ENCODE assay signal across 8 mouse cellular contexts in genomic region chr19:15924866-15925718, GRCm38 (mm10). TPM values are rescaled to one million over a fixed set of nuclear protein-coding genes. Genes with fewer than 3 reads are reported as not detected.
DNase-seq lines count a peak whose midpoint lies in the region; ATAC-seq lines count a peak whose summit lies in the region.

No protein-coding gene starts in this region.

- H3K4me2 ChIP-seq in intestine, embryonic 14.5 days (ENCODE audit: low read length): peak overlapping the region; percentile 91

- H3K4me1 ChIP-seq in intestine, embryonic 14.5 days (replicated peaks; ENCODE audit: control insufficient read depth, insufficient read depth, low read length): peaks cover 18% of the 10 kb centered on the region

- intact Hi-C loops in left cerebral cortex, postnatal 14 days (cut with DNase I): no loop called here

- H3K27me3 ChIP-seq in intestine, embryonic 14.5 days (replicated peaks; ENCODE audit: control insufficient read depth, insufficient read depth, low read length): no peaks in the 10 kb centered on the region

- H3K9ac ChIP-seq in intestine, embryonic 14.5 days (ENCODE audit: low read length): peak overlapping the region; percentile 55

- H3K4me3 ChIP-seq in intestine, embryonic 14.5 days (ENCODE audit: low read depth, low read length): peak overlapping the region; percentile 61

- H3K9me3 ChIP-seq in intestine, embryonic 14.5 days (ENCODE audit: control insufficient read depth, low read length): no peaks in the 10 kb centered on the region

- ATAC-seq in intestine, embryonic 14.5 days (replicated peaks; ENCODE audit: low FRiP score, low TSS enrichment, low read depth): peak; percentile 99
- ATAC-seq in megakaryocyte-erythroid progenitor cell, adult 5-6 weeks (replicated peaks; ENCODE audit: low FRiP score, low TSS enrichment, poor library complexity, severe bottlenecking): peak; percentile 97

- peak; percentile 85 for DNase-seq in adrenal gland, adult 8-10 months
- DNase-seq in embryo, embryonic 11 days: peak; percentile 95
- DNase-seq in gastrocnemius, postnatal 25 days: peak; percentile 86
- DNase-seq in intestine, embryonic 14.5 days (ENCODE audit: low spot score): peak; percentile 88
- DNase-seq in left cerebral cortex, postnatal 14 days (ENCODE audit: low spot score in 2 of 2): peak; percentile 90 to 93
- peak; percentile 84 for DNase-seq in right cerebral cortex, postnatal 14 days
- DNase-seq in urinary bladder, postnatal 4 days (ENCODE audit: low spot score in 2 of 2): peak; percentile 82 to 85

- H3K36me3 ChIP-seq in intestine, embryonic 14.5 days (ENCODE audit: control insufficient read depth, insufficient read depth, low read length): no peaks in the 10 kb centered on the region

- H3K27ac ChIP-seq in intestine, embryonic 14.5 days (ENCODE audit: low read depth): peak overlapping the region; percentile 69

- WGBS in intestine, embryonic 14.5 days: 4% methylated on average over 43 of the region's 43 CpGs

RNA-seq across cellular contexts. Expression of gene Psat1, which starts 22.0 kb away (rescaled TPM):
- total RNA-seq in adrenal gland, adult 8-10 months (2022): 100 to 1,000 TPM in 1 of 4 experiments, 10 to 100 TPM in 3; 38.3 to 144 (median 66.5) TPM
- 1 to 10 TPM; 2.7 to 7.2 TPM for total RNA-seq in gastrocnemius, postnatal 25 days (2021)
- polyA plus RNA-seq in intestine, embryonic 14.5 days (2014; fragmentation: Nextera tagmentation; extraction: Ambion mirVana): 74.0 and 80.8 TPM in 2 replicates
- total RNA-seq in left cerebral cortex, postnatal 14 days (2021): 100 to 1,000 TPM; 100 to 110 TPM
- 52.7 and 53.5 TPM in 2 replicates for total RNA-seq in megakaryocyte-erythroid progenitor cell, adult 5-6 weeks (2014; fragmentation: Nextera tagmentation)
- 61.7 and 63.8 TPM in 2 replicates for total RNA-seq in megakaryocyte-erythroid progenitor cell, adult 5-6 weeks (2017)

RNA-seq across cellular contexts. Expression of gene Cep78, which starts 59.7 kb away (rescaled TPM):
- 10 to 100 TPM in 2 of 4 experiments, 1 to 10 TPM in 2; 8.4 to 18.1 (median 11.0) TPM for total RNA-seq in adrenal gland, adult 8-10 months (2022)
- total RNA-seq in gastrocnemius, postnatal 25 days (2021): 1 to 10 TPM; 1.9 to 2.5 TPM
- polyA plus RNA-seq in intestine, embryonic 14.5 days (2014; fragmentation: Nextera tagmentation; extraction: Ambion mirVana): 23.4 and 24.2 TPM in 2 replicates
- 10 to 100 TPM; 11.5 to 12.3 TPM for total RNA-seq in left cerebral cortex, postnatal 14 days (2021)
- 23.0 and 29.4 TPM in 2 replicates for total RNA-seq in megakaryocyte-erythroid progenitor cell, adult 5-6 weeks (2014; fragmentation: Nextera tagmentation)
- total RNA-seq in megakaryocyte-erythroid progenitor cell, adult 5-6 weeks (2017): 25.7 and 25.8 TPM in 2 replicates

Comparison
In these comparisons a context has a peak if more than half of its experiments do, and no peak if none do; other contexts are left out.
1. Peak in every context shown above with its lines: DNase-seq, ATAC-seq, H3K4me3 ChIP-seq and H3K27ac ChIP-seq.
2. RNA of gene Psat1, which starts 22.0 kb away (total RNA-seq): 100 to 110 TPM in left cerebral cortex, postnatal 14 days, 38.3 to 144 TPM in adrenal gland, adult 8-10 months and 52.7 to 63.8 TPM in megakaryocyte-erythroid progenitor cell, adult 5-6 weeks; 2.7 to 7.2 TPM in gastrocnemius, postnatal 25 days; every median in the first group is over 4 times any median in the second.